15 mouse cellular contexts compared by ENCODE assay signal in genomic region chr2:73588951-73589350, GRCm38 (mm10). TPM values are rescaled to one million over a fixed set of nuclear protein-coding genes. Genes with fewer than 3 reads are reported as not detected.
"Had no signal": no experiment of that assay in that cellular context is flagged by ENCODE, and none has a peak within 500 bp of the region (broad histone marks: within the 10 kb centered on the region; RNA-seq: fewer than 3 reads in every experiment).

No protein-coding gene starts in this region.

- H3K36me3 ChIP-seq: limb, embryonic 10.5 days; liver, embryonic 12.5 days; midbrain, embryonic 12.5 days; neural tube, embryonic 13.5 days had no signal

- H3K9me3 ChIP-seq: limb, embryonic 10.5 days; liver, embryonic 12.5 days; midbrain, embryonic 12.5 days; neural tube, embryonic 13.5 days had no signal

- H3K4me3 ChIP-seq: liver, embryonic 12.5 days; midbrain, embryonic 12.5 days; neural tube, embryonic 13.5 days had no signal

- ATAC-seq: inflammation-experienced regulatory T-cells, adult 6 months; intestine, postnatal 0 days; liver, embryonic 12.5 days; midbrain, embryonic 16.5 days had no signal

- H3K4me2 ChIP-seq: midbrain, embryonic 12.5 days; neural tube, embryonic 13.5 days had no signal

- H3K9ac ChIP-seq: liver, embryonic 12.5 days; midbrain, embryonic 12.5 days; neural tube, embryonic 13.5 days had no signal

- DNase-seq: kidney, adult 8-10 months; kidney, postnatal 25 days; right cerebral cortex, adult 18-20 months; right cerebral cortex, postnatal 25 days; thymus, adult 18-20 months; thymus, postnatal 14 days had no signal

- H3K27ac ChIP-seq: liver, embryonic 12.5 days; midbrain, embryonic 12.5 days; neural tube, embryonic 13.5 days had no signal

RNA-seq across cellular contexts. Expression of gene Chrna1, which starts 8.8 kb away (rescaled TPM):
- polyA plus RNA-seq: inflammation-experienced regulatory T-cells, adult 6 months; small intestine, adult 2 months; urinary bladder, adult 2 months had no signal
